Mouse (Mus musculus) liver, postnatal 0 days (tissue): ENCODE measurements around the gene Frmd4b.

Experiments
- CTCF ChIP-seq: sonication (generic); IDR thresholded peaks from 2 replicates; pipeline ENCODE4 v1.5.1; 2016; ENCODE audit warnings: antibody characterized with exemption, low read depth
- EP300 ChIP-seq: IDR thresholded peaks from 2 replicates; pipeline ENCODE4 v1.6.1; 2016; ENCODE audit warnings: antibody characterized with exemption, low read depth, mild to moderate bottlenecking

DNA sequence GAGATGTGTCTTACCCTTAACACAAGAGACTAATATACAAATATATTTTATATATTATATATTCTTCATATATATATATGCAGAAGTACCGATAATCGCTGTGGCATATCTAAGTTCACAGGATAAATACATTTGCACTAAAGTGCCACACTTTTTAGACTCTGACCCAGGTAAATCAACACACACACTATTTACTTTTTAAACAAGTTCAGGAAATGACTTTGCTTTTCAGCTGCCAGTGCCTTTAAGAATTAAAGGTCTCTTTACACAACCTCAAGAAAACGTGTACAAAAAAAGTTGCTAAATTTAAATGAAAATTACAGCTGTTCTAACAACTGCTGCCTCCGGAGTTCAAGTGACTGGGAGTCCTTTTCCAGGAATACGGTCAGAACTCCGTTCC is 264.0 kb downstream of the Frmd4b start:
- no peak for TF ChIP-seq EP300
- no peak for TF ChIP-seq CTCF
